In genomic region chr19:4338162-4338561, GRCm38 (mm10) we compare ENCODE assay signal across 9 mouse cellular contexts. TPM values are rescaled to one million over a fixed set of nuclear protein-coding genes. Genes with fewer than 3 reads are reported as not detected.
DNase-seq lines count a peak whose midpoint lies in the region; ATAC-seq lines count a peak whose summit lies in the region.
"Had no signal": no experiment of that assay in that cellular context is flagged by ENCODE, and none has a peak within 500 bp of the region (broad histone marks: within the 10 kb centered on the region; RNA-seq: fewer than 3 reads in every experiment).

No protein-coding gene starts in this region.

- no peaks in the 10 kb centered on the region for H3K27me3 ChIP-seq in liver, embryonic 11.5 days (replicated peaks; ENCODE audit: control insufficient read depth, insufficient read depth, low read length)
- H3K27me3 ChIP-seq: hindbrain, embryonic 15.5 days; neural tube, embryonic 13.5 days had no signal

- H3K9me3 ChIP-seq in liver, embryonic 11.5 days (ENCODE audit: control insufficient read depth, low read length) = no peaks in the 10 kb centered on the region
- H3K9me3 ChIP-seq: hindbrain, embryonic 15.5 days; neural tube, embryonic 13.5 days had no signal

- no peak overlapping the region for H3K4me3 ChIP-seq in liver, embryonic 11.5 days (ENCODE audit: low read depth, low read length)
- H3K4me3 ChIP-seq: hindbrain, embryonic 15.5 days; neural tube, embryonic 13.5 days had no signal

- H3K27ac ChIP-seq in liver, embryonic 11.5 days (ENCODE audit: low read depth, low read length) = no peak overlapping the region
- H3K27ac ChIP-seq: hindbrain, embryonic 15.5 days; neural tube, embryonic 13.5 days had no signal

- no peak overlapping the region for H3K4me2 ChIP-seq in liver, embryonic 11.5 days
- H3K4me2 ChIP-seq: hindbrain, embryonic 15.5 days; neural tube, embryonic 13.5 days had no signal

- DNase-seq in liver (peak; percentile 45), MEL-GATA-1-ER (ENCODE audit: extremely low read depth, low read depth) (peak; percentile 46)
- no peak for DNase-seq in liver, embryonic 11.5 days (ENCODE audit: low spot score)
- peak; percentile 73 for DNase-seq in c-Kit-positive CD71-positive TER-119-negative erythroid progenitor cells, embryonic 14.5 days (ENCODE audit: low read depth)
- DNase-seq in heart, adult 9 months (ENCODE audit: low spot score in 2 of 2) = peak; percentile 65 to 74
- DNase-seq in lung, adult 18-20 months = peak; percentile 51 to 79
- peak; percentile 63 to 71 for DNase-seq in spleen, postnatal 4 days (ENCODE audit: low spot score in 2 of 2)

- H3K9ac ChIP-seq in liver, embryonic 11.5 days (ENCODE audit: low read depth, low read length) = no peak overlapping the region
- H3K9ac ChIP-seq: hindbrain, embryonic 15.5 days; neural tube, embryonic 13.5 days had no signal

- no peak for ATAC-seq in liver, embryonic 11.5 days (replicated peaks; ENCODE audit: low FRiP score)

- 36% methylated on average over 2 of the region's 2 CpGs for WGBS in liver, embryonic 11.5 days

- H3K36me3 ChIP-seq in liver, embryonic 11.5 days (ENCODE audit: control insufficient read depth, insufficient read depth, low read length) = peaks cover 18% of the 10 kb centered on the region; the same call in 1 of the 2 replicates

- H3K4me1 ChIP-seq in liver, embryonic 11.5 days (replicated peaks; ENCODE audit: control insufficient read depth, insufficient read depth, low read length) = peaks cover 9% of the 10 kb centered on the region; the same call in 1 of the 2 replicates

RNA-seq across cellular contexts. Expression of gene Grk2, which starts 32.1 kb away (rescaled TPM):
- polyA plus RNA-seq in liver, embryonic 11.5 days (2014; fragmentation: Nextera tagmentation; extraction: Ambion mirVana) = 22.1 and 23.1 TPM in 2 replicates

RNA-seq across cellular contexts. Expression of gene Ankrd13d, which starts 55.2 kb away (rescaled TPM):
- polyA plus RNA-seq in liver, embryonic 11.5 days (2014; fragmentation: Nextera tagmentation; extraction: Ambion mirVana) = 2.9 and 3.2 TPM in 2 replicates

RNA-seq across cellular contexts. Expression of gene Kdm2a, which starts 59.9 kb away (rescaled TPM):
- 39.8 and 40.2 TPM in 2 replicates for polyA plus RNA-seq in liver, embryonic 11.5 days (2014; fragmentation: Nextera tagmentation; extraction: Ambion mirVana)
